Mouse (Mus musculus): ENCODE data around the gene Slc20a1.

Gene Slc20a1

DNA sequence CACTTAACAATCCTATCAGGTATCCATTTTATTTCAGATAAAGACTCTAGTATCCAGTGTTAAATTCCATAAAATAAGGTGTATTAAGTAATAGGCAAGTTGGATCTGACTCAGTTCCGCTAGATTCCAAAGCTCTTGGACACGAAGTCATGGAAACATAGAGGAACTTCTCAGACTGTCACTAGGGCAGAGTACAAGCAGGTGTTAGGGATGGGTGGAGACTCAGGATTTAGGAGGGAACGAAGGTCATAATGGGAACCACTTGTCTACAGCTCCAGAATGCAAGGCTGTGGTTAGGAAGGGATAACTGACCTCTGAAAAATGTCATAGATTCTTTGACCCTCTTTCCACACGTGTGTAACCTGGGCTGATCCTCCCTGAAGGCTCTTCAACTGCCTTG, 25.6 kb downstream of the Slc20a1 start:
- ATAC-seq (ENCODE audit: insufficient number of reproducible peaks, low FRiP score, low TSS enrichment): no peak

DNA sequence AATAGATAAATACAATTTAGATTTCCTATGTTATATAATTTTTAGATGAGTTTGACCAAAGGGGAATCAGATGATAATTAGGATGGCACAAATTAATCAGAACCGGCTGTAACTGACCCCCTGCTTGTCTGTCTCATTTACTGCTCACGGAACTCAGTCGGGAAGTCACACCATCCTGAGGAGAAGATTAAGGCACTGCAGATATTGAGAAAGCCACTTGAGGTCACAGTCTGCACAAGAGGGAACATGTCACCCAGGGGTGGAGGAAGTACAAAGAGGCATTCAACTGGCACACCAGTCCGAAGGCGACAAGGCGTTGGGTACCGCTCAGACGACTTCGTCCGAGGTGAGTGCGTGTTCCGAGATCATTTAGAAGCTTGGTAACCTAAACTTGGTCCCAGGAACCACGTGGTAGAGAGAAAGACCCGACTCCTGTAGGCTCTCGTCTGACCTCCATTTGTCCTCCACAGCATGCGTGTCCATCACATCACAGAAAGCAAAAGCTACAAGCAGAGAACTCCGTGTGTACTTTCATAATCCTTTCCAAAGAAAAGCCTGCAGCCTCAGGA, 26.8 kb downstream of the Slc20a1 start:
- ATAC-seq (ENCODE audit: insufficient number of reproducible peaks, low FRiP score, low TSS enrichment): no peak

DNA sequence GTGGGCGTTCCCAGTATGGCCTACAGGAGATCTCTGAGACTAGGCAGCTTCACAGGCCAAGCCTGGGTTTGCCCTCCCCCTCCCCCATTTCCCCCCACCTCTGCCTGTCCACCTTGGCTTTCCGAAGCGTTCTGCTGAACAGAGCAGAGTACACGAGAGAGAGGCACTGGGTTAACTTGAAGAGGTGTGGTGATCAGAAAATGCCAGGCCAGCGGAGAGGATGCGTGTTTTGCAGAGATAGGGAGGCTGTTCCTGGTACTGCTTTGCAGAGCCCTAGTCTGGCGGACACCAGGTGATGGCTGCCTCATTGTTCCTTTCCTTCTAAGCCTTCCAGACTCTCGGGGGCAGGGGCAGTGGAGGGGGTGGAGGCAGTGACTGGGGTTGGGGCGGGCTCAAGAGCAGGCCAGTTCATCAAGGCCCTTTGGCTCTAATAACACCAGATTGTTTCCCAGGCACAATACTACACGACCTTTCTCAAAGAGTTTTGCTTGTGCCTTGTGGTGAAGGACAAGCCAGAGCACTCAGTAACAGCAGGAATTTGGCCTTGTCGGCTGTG, 27.8 kb downstream of the Slc20a1 start:
- ATAC-seq (ENCODE audit: insufficient number of reproducible peaks, low FRiP score, low TSS enrichment): no peak

DNA sequence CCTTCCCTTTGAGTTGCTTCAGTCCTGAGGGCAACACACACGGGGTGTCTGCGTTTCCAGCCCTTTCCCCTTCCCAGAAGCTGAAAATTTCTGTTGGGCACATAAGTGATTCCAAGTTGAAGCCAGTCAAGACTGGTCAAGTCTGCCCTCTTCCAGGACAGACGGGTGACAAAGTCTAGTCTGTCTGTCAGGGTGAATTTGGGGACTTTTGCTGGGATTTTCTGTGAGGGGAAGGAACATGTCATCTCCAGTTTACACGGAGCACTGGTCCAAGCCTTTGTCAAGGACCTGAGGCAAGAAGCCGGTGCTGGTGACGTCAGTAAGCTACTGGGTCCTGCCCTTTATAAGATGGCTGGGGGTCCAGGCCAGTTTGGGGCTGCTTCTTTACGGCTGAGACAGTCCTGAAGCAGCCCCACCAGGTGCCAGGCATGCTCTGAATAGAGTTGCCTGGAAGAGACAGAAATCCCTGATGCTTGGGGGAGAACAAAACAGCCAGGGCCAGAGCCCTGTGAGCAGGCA, 28.5 kb downstream of the Slc20a1 start:
- ATAC-seq (ENCODE audit: insufficient number of reproducible peaks, low FRiP score, low TSS enrichment): no peak

DNA sequence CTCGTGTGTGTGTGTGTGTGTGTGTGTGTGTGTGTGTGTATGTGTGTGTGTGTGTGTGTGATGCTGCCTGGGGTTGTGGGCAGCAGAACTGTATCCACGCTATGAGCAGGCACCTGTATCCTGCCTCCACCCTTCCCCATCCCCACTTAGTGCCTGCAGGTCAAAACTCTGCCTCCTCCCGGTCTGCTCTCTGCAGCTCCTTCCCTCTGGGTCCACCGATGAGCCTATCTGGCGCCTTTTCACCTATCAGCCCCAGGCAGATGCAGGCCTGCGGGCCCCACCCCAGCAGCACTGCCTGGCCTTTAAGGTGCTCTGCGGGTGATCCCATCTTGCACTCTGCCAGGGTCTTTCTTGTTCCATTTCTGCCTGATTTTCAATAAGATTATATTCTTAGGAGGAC, 29.1 kb downstream of the Slc20a1 start:
- no peak for ATAC-seq (ENCODE audit: insufficient number of reproducible peaks, low FRiP score, low TSS enrichment)

DNA sequence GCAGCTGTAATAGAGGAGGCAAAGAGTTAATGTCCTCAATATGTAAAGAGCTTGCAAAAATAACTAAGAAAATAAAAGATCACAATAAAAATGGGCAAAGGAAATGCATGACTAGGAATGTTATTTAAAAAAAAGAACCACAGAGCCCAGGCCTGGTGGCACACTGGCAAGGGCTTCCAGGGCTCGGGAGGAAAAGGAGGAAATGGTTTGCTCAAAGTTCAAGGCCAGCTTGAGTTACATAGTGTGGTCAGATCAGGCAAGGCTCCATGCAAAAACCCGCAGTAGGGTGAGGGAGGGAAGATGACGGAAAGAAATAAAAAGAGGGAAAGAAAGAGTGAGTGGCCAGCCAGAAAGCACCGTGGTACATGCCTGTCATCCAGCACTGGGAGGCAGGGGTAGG, 30.0 kb downstream of the Slc20a1 start:
- no peak for ATAC-seq (ENCODE audit: insufficient number of reproducible peaks, low FRiP score, low TSS enrichment)

DNA sequence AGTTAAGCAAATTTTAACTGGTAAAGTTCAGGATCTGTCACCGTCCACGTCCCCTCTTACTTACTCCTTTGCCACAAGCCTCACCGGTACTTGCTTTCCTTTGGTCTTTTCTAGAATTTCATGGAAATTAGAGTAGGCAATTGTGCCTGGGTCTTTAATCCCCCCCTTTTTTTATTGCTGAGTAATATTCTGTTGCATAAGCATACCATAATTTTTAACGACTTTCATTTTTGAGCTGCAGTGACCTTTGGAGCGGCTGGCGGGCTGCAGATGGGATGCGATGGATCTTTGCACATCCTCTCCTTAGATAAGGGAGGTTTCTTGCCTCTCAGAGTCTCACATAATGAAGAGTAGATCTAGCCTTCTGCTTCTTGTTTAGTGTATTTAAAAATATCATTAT, 30.8 kb downstream of the Slc20a1 start:
- no peak for ATAC-seq (ENCODE audit: insufficient number of reproducible peaks, low FRiP score, low TSS enrichment)

DNA sequence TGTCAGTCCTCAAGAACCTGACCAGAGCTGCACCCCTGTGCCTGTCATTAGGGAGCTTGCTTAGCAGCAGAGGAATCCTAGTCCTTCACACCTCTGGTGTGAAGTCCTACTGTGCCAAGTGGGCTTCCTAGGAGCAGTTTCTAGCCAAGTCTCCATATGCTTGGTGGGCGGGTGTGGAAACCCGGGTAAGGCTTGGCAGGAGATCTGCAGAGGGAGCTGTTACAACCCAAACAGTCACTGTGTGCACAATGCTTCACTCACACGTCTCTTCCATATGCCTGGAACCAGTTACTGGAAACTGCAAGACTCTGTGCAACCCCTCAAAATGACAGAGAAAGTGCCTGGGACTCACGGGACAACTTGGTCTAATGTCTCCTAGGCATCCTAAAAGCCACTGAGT, 33.5 kb downstream of the Slc20a1 start:
- no peak for ATAC-seq (ENCODE audit: insufficient number of reproducible peaks, low FRiP score, low TSS enrichment)

DNA sequence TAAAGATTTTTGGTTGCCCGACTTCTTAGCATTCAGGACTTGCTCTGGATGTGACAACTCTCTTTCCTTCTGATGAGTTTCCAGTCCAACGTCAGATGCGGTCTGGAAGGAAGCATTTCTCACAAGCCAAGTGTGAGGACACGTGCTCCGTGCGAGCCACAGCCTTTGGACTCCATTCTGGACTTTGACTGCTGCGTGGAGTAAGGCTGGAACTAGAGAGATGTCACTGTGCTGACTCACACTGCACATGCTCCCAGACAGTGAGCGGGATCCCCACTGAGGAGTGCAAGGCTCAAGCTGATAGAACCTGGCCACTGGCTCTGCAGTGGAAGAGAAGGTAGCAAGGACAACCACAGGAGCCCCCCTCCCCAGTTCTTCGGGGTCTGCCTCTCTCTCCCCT, 33.9 kb downstream of the Slc20a1 start:
- ATAC-seq (ENCODE audit: insufficient number of reproducible peaks, low FRiP score, low TSS enrichment): no peak

DNA sequence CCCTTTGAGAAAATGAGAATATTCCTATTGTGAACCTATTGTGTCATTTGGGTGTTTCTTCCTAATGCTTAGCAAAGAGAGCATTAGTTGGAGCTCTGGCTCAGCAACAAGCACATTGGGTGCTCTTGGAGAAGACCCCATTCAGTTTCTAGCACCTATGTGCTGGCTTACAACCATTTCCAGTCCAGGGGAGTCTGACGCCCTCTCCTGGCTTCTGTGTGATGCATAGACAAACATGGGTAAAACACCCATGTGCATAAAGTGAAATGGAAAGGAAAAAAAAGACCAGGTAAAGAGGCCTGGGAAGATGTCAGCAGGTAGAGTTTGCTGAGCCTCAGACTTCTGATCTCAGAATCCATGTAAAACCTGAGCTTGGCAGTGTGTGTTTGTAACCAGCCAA, 34.7 kb downstream of the Slc20a1 start:
- ATAC-seq (ENCODE audit: insufficient number of reproducible peaks, low FRiP score, low TSS enrichment): no peak

DNA sequence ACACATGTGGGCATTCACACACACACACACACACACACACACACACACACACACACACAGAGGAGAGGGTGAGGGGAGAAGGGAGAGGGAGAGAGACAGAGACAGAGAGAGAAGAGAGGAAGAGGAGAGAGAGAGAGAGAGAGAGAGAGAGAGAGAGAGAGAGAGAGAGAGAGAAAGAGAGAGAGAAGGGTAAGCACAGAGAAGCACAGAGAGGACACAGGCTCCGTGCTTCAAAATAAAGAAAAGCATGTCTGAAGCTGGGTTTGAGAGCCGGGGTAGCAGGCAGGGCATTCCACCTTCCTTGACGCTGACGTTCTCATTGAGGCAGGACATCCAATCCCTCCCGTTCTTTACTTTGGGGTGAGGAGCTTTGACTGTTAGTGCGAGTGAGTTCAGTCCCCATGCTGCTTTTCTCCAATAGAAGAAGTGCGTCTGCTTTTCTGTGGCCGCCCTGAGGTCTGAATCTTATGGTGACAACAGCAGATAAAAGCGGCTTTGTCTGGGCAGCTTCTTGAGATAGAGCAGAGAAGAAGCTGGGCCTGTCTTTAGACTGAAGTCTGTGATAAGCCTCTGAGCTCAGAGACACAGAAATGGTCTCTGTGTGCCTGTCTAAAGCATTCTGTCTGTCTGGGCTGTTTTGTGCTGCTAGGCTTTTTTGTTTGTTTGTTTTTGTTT, 35.4 kb downstream of the Slc20a1 start:
- ATAC-seq (ENCODE audit: insufficient number of reproducible peaks, low FRiP score, low TSS enrichment): no peak

DNA sequence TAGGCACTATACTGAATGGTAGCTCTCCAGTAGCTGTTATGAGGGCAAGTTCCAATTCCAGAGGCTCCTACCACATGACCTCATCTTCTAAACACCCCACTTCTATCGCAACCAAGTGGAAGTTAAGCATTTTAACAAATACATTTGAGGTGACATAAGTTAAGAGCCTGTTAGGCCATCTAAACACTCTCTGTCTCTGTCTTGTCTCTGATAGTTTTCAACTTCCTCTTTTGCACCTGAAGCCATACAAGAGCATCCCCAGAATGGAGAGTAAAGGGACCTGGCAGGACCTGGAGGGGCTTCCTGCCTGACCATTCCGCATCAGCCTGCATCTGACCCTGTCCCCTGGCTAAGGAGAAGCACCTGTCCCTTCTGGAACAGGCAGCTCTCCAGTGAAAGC, 36.2 kb downstream of the Slc20a1 start:
- no peak for ATAC-seq (ENCODE audit: insufficient number of reproducible peaks, low FRiP score, low TSS enrichment)

DNA sequence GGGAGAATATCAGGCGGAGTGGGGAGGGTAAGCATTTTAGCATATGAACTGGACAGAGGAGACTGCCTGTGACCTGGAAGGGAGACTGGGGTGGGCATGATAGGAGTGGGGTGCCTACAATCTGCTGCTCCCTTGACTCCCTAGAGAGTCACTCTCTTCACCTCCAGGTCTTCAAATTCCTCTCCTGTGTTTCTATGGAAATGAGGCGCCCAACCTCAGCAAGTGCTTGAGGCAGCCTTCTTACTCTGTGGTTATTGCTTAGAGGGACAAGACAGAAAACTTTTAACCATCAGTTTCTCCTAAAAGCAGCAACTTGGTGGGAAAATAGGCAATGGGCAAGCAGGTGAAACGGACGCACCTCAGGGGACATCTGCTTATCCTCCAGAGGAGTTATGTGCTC, 38.0 kb downstream of the Slc20a1 start:
- ATAC-seq (ENCODE audit: insufficient number of reproducible peaks, low FRiP score, low TSS enrichment): no peak

DNA sequence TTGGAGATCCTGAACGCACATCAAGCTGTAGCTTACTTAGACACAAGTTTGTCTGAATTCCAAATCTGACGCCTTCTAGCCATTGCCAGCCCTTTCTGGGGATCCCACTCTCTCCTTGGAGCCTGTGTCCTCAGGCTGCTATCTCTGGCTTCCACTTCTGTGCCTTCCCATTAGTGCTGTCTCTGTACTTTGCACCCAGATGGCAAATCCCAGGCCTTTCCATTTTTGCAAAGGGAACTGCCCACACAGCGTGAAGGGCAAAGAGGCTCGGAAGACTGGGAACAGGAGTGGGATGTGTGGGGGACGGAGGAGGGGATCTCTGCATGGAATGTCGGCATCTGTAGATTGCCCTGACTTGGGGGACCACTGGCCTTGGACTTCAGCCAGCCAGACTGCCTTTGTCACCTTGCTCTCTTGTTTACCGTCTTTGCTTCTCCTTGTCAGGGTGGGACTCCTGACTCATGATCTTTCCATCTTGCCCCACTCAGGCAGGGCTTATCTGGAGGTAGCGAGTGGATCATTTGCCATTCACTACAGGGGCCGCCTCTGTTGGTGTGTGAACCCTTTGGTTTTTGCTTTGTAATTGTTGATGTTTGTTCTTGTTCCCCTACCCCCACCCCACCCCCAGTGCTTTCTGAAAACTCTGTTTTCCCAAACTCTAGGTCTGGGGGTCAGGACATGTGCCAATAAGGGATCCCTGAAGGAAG, 42.3 kb downstream of the Slc20a1 start:
- no peak for ATAC-seq (ENCODE audit: insufficient number of reproducible peaks, low FRiP score, low TSS enrichment)

DNA sequence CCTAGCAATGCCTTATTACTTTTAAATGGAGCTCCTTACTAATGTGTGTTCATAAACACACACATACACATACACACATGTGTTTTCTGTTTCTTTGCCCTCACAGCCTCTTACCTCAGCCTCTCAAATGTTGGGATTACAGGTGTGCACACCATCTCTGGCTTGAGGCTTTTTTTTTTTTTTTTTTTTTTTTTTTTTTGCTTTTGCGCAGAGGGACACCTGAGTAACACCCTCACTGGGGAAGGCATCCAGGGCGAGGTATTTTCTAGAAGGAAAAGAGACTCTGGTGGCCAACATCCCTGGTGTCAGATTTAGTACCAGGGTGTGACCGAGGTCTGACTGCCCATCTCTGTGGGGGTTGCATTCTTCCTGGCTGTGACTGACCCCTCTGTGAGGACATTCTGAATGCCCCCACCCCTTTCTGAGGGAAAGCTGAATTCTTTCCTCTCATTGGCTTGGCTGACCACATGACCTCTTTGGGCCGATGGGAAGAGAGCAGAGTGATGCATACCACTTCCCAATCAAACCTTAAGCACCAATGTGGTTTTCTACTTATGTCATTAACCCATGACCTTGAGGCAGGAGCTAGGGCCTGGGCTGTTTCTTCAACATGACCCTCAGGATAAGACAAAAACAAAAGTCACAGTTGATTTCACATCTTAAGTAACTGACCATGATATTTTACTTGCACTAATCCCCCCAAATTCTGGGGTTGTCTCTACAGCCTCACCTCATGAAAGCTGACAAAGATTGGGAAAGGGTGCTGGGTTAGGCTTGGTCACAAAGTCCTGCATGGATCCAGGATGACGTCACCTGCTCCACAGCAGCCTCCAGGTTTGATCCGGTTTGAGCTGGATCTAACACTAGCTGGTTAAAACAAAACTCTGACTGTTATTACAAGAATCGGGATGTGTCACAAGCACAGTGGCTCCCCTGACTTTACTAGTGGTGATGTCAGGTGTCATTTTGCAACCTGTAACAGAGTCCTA, 43.6 kb downstream of the Slc20a1 start:
- no peak for ATAC-seq (ENCODE audit: insufficient number of reproducible peaks, low FRiP score, low TSS enrichment)

DNA sequence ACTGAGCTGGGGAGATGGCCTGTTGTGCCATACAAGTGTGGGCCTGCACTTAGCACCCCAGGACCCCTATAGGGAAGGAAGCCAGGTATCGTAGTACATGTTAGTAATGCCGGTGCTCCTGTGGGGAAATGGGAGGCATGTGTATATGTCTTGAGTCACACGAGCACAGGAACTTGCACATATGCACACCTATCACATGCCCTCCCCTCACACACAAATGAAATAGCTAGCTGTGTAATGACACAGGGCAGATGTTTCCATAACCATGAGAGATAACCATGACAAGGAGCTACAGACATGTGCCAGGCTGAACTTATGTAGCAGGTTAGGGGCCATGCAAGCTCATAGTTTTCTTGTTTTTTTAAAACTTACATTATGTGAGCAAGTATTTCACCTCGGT, 44.4 kb downstream of the Slc20a1 start:
- ATAC-seq (ENCODE audit: insufficient number of reproducible peaks, low FRiP score, low TSS enrichment): no peak

DNA sequence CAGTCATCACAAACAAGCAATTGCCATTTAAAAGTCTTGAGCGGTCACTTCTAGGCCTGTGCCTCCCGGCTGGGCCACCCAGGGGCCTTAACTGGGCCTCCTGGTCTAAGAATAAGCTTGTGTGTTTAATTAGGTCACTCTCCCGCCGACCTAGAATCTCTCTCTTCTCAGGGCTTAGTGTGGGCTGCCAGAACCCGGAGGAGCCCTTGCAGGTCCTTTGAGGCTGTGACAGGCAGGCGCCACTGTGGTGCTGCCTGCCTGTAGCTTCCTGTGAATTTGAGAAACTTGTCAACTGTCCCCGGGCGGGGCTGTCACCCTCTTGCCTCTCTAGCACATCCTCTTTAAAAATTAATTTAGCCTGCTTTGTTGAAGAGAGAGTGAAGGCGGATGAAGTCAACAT, 45.2 kb downstream of the Slc20a1 start:
- ATAC-seq (ENCODE audit: insufficient number of reproducible peaks, low FRiP score, low TSS enrichment): no peak

DNA sequence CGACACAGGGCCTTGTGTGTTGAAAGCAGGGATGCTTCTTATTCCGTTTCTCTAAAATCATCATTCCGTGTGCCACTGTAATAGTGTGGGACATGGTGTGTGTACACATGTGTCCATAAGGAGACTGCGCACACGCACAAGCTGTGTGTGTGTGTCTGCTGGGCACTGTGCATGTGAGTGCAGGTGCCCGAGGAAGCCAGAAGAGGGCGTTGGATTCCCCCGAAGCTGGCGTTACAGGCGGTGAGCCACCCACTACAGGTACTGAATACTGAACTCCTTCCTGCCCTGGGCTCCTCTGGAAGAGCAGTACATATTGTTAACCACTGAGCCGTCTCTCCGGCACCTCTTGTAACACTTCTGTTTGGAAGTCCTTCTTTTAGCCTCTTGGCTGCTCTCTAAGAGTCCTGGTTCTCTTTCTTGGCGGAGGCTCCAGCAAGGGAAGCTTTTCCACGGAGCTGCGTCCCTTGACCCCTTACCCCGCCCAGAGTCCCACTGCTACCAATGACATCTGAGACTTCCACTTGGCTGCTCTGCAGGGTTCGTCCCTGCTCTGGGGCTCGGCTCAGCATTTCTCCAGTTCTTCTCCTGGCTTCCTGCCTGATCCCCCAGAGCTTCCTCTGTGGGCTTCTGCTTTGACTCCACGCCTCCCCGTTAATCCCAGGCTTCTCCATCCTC, 46.0 kb downstream of the Slc20a1 start:
- ATAC-seq (ENCODE audit: insufficient number of reproducible peaks, low FRiP score, low TSS enrichment): no peak

DNA sequence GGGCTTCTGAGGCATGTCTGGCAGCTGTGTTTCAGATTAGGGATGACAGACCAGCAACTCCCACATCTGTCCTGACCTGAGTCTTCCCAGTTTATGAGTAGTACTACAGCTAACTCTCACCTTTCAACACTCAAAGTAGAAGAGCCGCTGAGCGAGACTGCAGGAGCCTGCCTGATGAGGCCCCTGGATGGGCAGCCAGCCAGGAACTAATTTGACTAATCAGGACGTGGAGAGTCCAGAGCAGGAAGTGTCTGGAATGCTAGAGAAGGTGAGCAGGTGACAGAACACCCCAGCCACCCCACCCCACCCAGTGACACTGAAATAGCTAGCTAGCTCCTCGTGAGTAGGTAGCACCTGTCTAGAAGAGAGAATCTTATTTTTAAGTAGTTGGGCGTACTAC, 47.1 kb downstream of the Slc20a1 start:
- no peak for ATAC-seq (ENCODE audit: insufficient number of reproducible peaks, low FRiP score, low TSS enrichment)

DNA sequence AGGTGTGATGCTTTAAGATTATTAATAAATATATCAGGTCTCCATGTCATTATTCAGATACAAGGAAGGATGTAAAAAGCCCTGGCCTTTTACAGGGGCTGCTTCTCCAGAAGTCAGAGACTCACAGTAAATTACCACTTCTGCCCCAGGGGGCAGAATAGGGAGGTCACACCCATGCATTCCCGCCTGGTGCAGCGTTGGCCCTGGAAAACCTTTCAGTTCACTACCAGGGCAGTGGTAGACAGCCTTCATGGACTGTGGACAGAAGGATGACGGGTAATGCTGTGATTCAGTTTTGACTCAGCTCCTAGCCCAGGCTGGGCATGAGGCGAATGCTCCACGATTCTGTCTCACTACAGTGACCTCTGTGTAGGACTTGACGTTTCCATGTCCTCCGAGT, 47.9 kb downstream of the Slc20a1 start:
- no peak for ATAC-seq (ENCODE audit: insufficient number of reproducible peaks, low FRiP score, low TSS enrichment)
